Comparison of ENCODE assay signal across 11 mouse cellular contexts in genomic region chr3:147990831-147991230, GRCm38 (mm10).
DNase-seq lines count a peak whose midpoint lies in the region; ATAC-seq and TF ChIP-seq lines count a peak whose summit lies in the region.
"Had no signal": no experiment of that assay in that cellular context is flagged by ENCODE, and none has a peak within 500 bp of the region (broad histone marks: within the 10 kb centered on the region; RNA-seq: fewer than 3 reads in every experiment).

No protein-coding gene starts in this region.

- no peak for TF ChIP-seq RAD21 in CH12.LX (IDR thresholded peaks at IDR 0.05; ENCODE audit: low read depth, low read length)

- ATAC-seq in heart, postnatal 0 days (ENCODE audit: insufficient read depth, low read depth): no peak
- ATAC-seq in limb, embryonic 12.5 days (ENCODE audit: insufficient number of reproducible peaks, insufficient read depth, low FRiP score, low TSS enrichment, low read depth): no peak

- WGBS in heart, postnatal 0 days: 46% methylated on average over 10 of the region's 10 CpGs
- WGBS in limb, embryonic 12.5 days: 38% methylated on average over 10 of the region's 10 CpGs

- H3K9ac ChIP-seq in heart, postnatal 0 days (replicated peaks; ENCODE audit: low read depth, low read length): no peak overlapping the region
- no peak overlapping the region for H3K9ac ChIP-seq in CH12.LX (ENCODE audit: insufficient read depth, low read depth)
- H3K9ac ChIP-seq in limb, embryonic 12.5 days (replicated peaks): no peak overlapping the region; the same call in 1 of the 2 replicates

- no peaks in the 10 kb centered on the region for H3K4me1 ChIP-seq in heart, postnatal 0 days (ENCODE audit: control insufficient read depth, insufficient read depth)
- no peaks in the 10 kb centered on the region for H3K4me1 ChIP-seq in CH12.LX (ENCODE audit: control insufficient read depth in 1 of 2, insufficient read depth in 2 of 2)
- H3K4me1 ChIP-seq in embryonic fibroblast, embryonic 13.5 days (ENCODE audit: control insufficient read depth, insufficient read depth, low read length): peaks cover 2% of the 10 kb centered on the region; the same call in 1 of the 2 replicates
- H3K4me1 ChIP-seq in limb, embryonic 12.5 days (replicated peaks): peaks cover 14% of the 10 kb centered on the region; the same call in 1 of the 2 replicates
- H3K4me1 ChIP-seq: megakaryocyte, embryonic 14.5 days had no signal

- no peak for TF ChIP-seq EP300 in heart, postnatal 0 days (IDR thresholded peaks at IDR 0.05; ENCODE audit: low read depth)
- no peak for TF ChIP-seq EP300 in CH12.LX (IDR thresholded peaks at IDR 0.05; ENCODE audit: low read length)

- TF ChIP-seq POLR2A in CH12.LX (IDR thresholded peaks at IDR 0.05; ENCODE audit: low read depth, low read length): no peak
- no peak for TF ChIP-seq POLR2A in embryonic fibroblast, embryonic 13.5 days (IDR thresholded peaks at IDR 0.05; ENCODE audit: low read depth, low read length)

- dilution Hi-C loops in CH12.LX (cut with MboI; ENCODE audit: extremely low pct_ligation_motif_present, extremely low pct_unique_long_range_greater_than_20kb, low sequenced_read_pairs): no loop called here

- no peak for TF ChIP-seq CTCF in heart, postnatal 0 days (IDR thresholded peaks at IDR 0.05; ENCODE audit: low read depth)
- no peak for TF ChIP-seq CTCF in CH12.LX (conservative IDR thresholded peaks at IDR 0.05 in 1 of 2, IDR thresholded peaks at IDR 0.05 in 1 of 2; ENCODE audit: low read depth in 2 of 2, low read length in 2 of 2)
- no peak for TF ChIP-seq CTCF in embryonic fibroblast, embryonic 13.5 days (IDR thresholded peaks at IDR 0.05; ENCODE audit: borderline replicate concordance, insufficient read depth, low read length)

- no peaks in the 10 kb centered on the region for H3K36me3 ChIP-seq in heart, postnatal 0 days (replicated peaks; ENCODE audit: control insufficient read depth, insufficient read depth, low read length)
- no peaks in the 10 kb centered on the region for H3K36me3 ChIP-seq in CH12.LX (replicated peaks in 1 of 2; ENCODE audit: control insufficient read depth in 1 of 2, insufficient read depth in 1 of 2, low read length in 1 of 2)
- no peaks in the 10 kb centered on the region for H3K36me3 ChIP-seq in limb, embryonic 12.5 days

- no peak for DNase-seq in heart, postnatal 0 days (ENCODE audit: low spot score)
- no peak for DNase-seq in heart, adult 9 months (ENCODE audit: low spot score in 2 of 2)
- no peak for DNase-seq in CH12.LX (ENCODE audit: extremely low read depth)
- DNase-seq in layer of hippocampus, adult 8-10 months (ENCODE audit: low spot score in 2 of 2): no peak
- DNase-seq in thymus, postnatal 10 days (ENCODE audit: low spot score in 2 of 2): no peak
- DNase-seq in frontal cortex, postnatal 36 days (ENCODE audit: low spot score in 2 of 2): no peak
- DNase-seq: cerebellum, adult 11-12 months; thymus, adult 18-20 months had no signal

- H3K27me3 ChIP-seq in heart, postnatal 0 days (ENCODE audit: control insufficient read depth, insufficient read depth, low read length): no peaks in the 10 kb centered on the region
- no peaks in the 10 kb centered on the region for H3K27me3 ChIP-seq in CH12.LX (replicated peaks)
- H3K27me3 ChIP-seq in limb, embryonic 12.5 days: no peaks in the 10 kb centered on the region
- H3K27me3 ChIP-seq: megakaryocyte, embryonic 14.5 days had no signal

- H3K4me3 ChIP-seq in heart, postnatal 0 days (ENCODE audit: low read depth, low read length): peak overlapping the region; percentile 6; the same call in 1 of the 2 replicates
- no peak overlapping the region for H3K4me3 ChIP-seq in CH12.LX (replicated peaks in 1 of 3; ENCODE audit: low read depth in 2 of 3, low read length in 2 of 3, poor library complexity in 1 of 3)
- H3K4me3 ChIP-seq in embryonic fibroblast, embryonic 13.5 days (ENCODE audit: insufficient read depth, low read length): peak overlapping the region; percentile 26
- H3K4me3 ChIP-seq in limb, embryonic 12.5 days (replicated peaks): no peak overlapping the region
- H3K4me3 ChIP-seq: megakaryocyte, embryonic 14.5 days had no signal

- H3K9me3 ChIP-seq in heart, postnatal 0 days (replicated peaks; ENCODE audit: control insufficient read depth, low read length): no peaks in the 10 kb centered on the region
- no peaks in the 10 kb centered on the region for H3K9me3 ChIP-seq in CH12.LX (replicated peaks; ENCODE audit: low read length)
- no peaks in the 10 kb centered on the region for H3K9me3 ChIP-seq in limb, embryonic 12.5 days

- in situ Hi-C loops in CH12.LX (cut with MboI; ENCODE audit: low pct_ligation_motif_present, low pct_unique_long_range_greater_than_20kb, low sequenced_read_pairs): no loop called here

- H3K79me2 ChIP-seq in CH12.LX (replicated peaks; ENCODE audit: control insufficient read depth, extremely low read depth, insufficient read depth, poor library complexity, severe bottlenecking): no peaks in the 10 kb centered on the region

- peak overlapping the region; percentile 42 for H3K4me2 ChIP-seq in heart, postnatal 0 days (ENCODE audit: low read depth, low read length)
- peak overlapping the region; percentile 82 for H3K4me2 ChIP-seq in CH12.LX (ENCODE audit: insufficient read depth, low read depth, poor library complexity, severe bottlenecking)
- peak overlapping the region; percentile 49 for H3K4me2 ChIP-seq in limb, embryonic 12.5 days

- H3K27ac ChIP-seq in heart, postnatal 0 days (ENCODE audit: low read depth): no peak overlapping the region
- no peak overlapping the region for H3K27ac ChIP-seq in CH12.LX (ENCODE audit: insufficient read depth, low read depth)
- H3K27ac ChIP-seq in embryonic fibroblast, embryonic 13.5 days (ENCODE audit: insufficient read depth, low read length): peak overlapping the region; percentile 32
- H3K27ac ChIP-seq in limb, embryonic 12.5 days: no peak overlapping the region

TF ChIP-seq in CH12.LX, 34 proteins besides CTCF, POLR2A, EP300 and RAD21:
- TF ChIP-seq ZMIZ1 (IDR thresholded peaks at IDR 0.05; ENCODE audit: low read depth, low read length) (no peak), SMC3 (IDR thresholded peaks at IDR 0.05; ENCODE audit: low read depth, low read length) (no peak), ELF1 (IDR thresholded peaks at IDR 0.05; ENCODE audit: low read depth, low read length) (no peak), NELFE (IDR thresholded peaks at IDR 0.05; ENCODE audit: low read depth, low read length) (no peak), UBTF (IDR thresholded peaks at IDR 0.05; ENCODE audit: low read depth, low read length) (no peak), MYC (IDR thresholded peaks at IDR 0.05; ENCODE audit: low read depth, low read length) (no peak), POLR2AphosphoS2 (IDR thresholded peaks at IDR 0.05; ENCODE audit: low read depth, low read length) (no peak), ZC3H11A (IDR thresholded peaks at IDR 0.05; ENCODE audit: low read depth, low read length) (no peak)

Comparison
In these comparisons a context has a peak if more than half of its experiments do, and no peak if none do; other contexts are left out.
1. H3K4me3 ChIP-seq: peak in heart, postnatal 0 days (single experiment) and embryonic fibroblast, embryonic 13.5 days (single experiment); none in CH12.LX (0 of 3) and limb, embryonic 12.5 days (single experiment).
2. Peak in every context shown above with its lines, with median percentiles within 50 percentile points of each other: H3K4me2 ChIP-seq.